In genomic region chr17:73174083-73174562, GRCm38 (mm10) we compare ENCODE assay signal across 9 mouse cellular contexts.
DNase-seq lines count a peak whose midpoint lies in the region; ATAC-seq lines count a peak whose summit lies in the region.
"Had no signal": no experiment of that assay in that cellular context is flagged by ENCODE, and none has a peak within 500 bp of the region (broad histone marks: within the 10 kb centered on the region; RNA-seq: fewer than 3 reads in every experiment).

No protein-coding gene starts in this region.

- H3K4me2 ChIP-seq in liver, embryonic 16.5 days (ENCODE audit: low read depth, low read length): no peak overlapping the region
- H3K4me2 ChIP-seq: liver, embryonic 15.5 days had no signal

- H3K4me3 ChIP-seq in liver, embryonic 16.5 days (ENCODE audit: low read depth, low read length): no peak overlapping the region
- H3K4me3 ChIP-seq: liver, embryonic 15.5 days had no signal

- DNase-seq in right cerebral cortex, adult 18-20 months: peak; percentile 43
- DNase-seq in right cerebral cortex, postnatal 36 days (ENCODE audit: low spot score in 2 of 2): no peak
- peak; percentile 78 for DNase-seq in adrenal gland, postnatal 10 days
- peak; percentile 43 for DNase-seq in forelimb bud, embryonic 11.5 days (ENCODE audit: low read depth, low spot score)
- DNase-seq in induced T-regulatory cell, adult 2 months (ENCODE audit: low read depth): peak; percentile 87
- peak; percentile 57 for DNase-seq in ovary, postnatal 36 days (ENCODE audit: low spot score)
- peak; percentile 86 for DNase-seq in thymus, postnatal 4 days

- H3K27ac ChIP-seq in liver, embryonic 16.5 days (ENCODE audit: low read length): no peak overlapping the region
- H3K27ac ChIP-seq: liver, embryonic 15.5 days had no signal

- H3K27me3 ChIP-seq in liver, embryonic 16.5 days (ENCODE audit: control insufficient read depth, insufficient read depth, low read depth, low read length): no peaks in the 10 kb centered on the region
- H3K27me3 ChIP-seq: liver, embryonic 15.5 days had no signal

- H3K36me3 ChIP-seq in liver, embryonic 16.5 days (ENCODE audit: control insufficient read depth, insufficient read depth): no peaks in the 10 kb centered on the region
- H3K36me3 ChIP-seq: liver, embryonic 15.5 days had no signal

- no peaks in the 10 kb centered on the region for H3K9me3 ChIP-seq in liver, embryonic 16.5 days (replicated peaks; ENCODE audit: control insufficient read depth, low read length)
- H3K9me3 ChIP-seq: liver, embryonic 15.5 days had no signal

- peak; percentile 27; the same call in 1 of the 2 replicates for ATAC-seq in liver, embryonic 16.5 days (ENCODE audit: low read depth)

- no peaks in the 10 kb centered on the region for H3K4me1 ChIP-seq in liver, embryonic 16.5 days (ENCODE audit: control insufficient read depth, low read depth, low read length)
- H3K4me1 ChIP-seq: liver, embryonic 15.5 days had no signal

- no peak overlapping the region for H3K9ac ChIP-seq in liver, embryonic 16.5 days (ENCODE audit: low read depth, low read length)
- H3K9ac ChIP-seq: liver, embryonic 15.5 days had no signal

- 48% methylated on average over 5 of the region's 5 CpGs for WGBS in liver, embryonic 16.5 days (ENCODE audit: insufficient replicate concordance)

Comparison
In these comparisons a context has a peak if more than half of its experiments do, and no peak if none do; other contexts are left out.
1. DNase-seq: peak in right cerebral cortex, adult 18-20 months (single experiment), adrenal gland, postnatal 10 days (single experiment), forelimb bud, embryonic 11.5 days (single experiment), induced T-regulatory cell, adult 2 months (single experiment), ovary, postnatal 36 days (single experiment) and thymus, postnatal 4 days (single experiment); none in right cerebral cortex, postnatal 36 days (0 of 2).